Mouse (Mus musculus): Measurements from ENCODE around the gene Dgkd. TPM values are rescaled to one million over a fixed set of nuclear protein-coding genes. Genes with fewer than 3 reads are reported as not detected.

The Dgkd gene
- polyA plus RNA-seq, 1 experiment from 2014 or later: 36.6 TPM

DNA sequence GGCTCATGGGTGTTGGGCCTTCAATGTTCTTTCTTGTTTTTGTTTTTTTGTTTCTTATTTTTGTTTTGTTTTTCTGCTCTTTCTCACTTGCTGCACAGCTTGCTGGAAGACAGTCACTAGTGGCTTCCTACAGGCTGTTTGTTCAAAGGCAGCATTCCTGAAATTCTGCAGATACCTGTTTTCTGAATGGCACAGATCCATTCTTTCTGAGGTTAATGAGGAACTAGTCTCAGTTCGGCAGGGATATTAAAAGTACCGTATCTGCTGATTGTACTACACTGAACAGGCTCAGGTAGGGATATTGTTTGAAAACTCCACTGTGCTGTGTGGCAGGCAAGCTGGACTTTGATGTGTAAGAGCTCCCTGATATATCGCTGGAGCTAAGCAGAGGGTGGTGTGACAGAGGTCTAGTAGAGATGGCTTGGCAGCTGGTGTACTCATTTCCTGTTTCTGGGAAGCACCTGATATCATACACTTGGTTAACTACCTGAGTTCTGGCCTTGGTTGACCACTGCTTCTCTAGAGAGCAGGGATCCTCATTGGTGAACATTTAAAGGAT, 67.0 kb downstream of the Dgkd start:
- Histone ChIP-seq H3K36me3 (peaks cover 85% of the 10 kb centered on the region), H3K4me3 (no peak overlapping the region), H3K4me1 (no peaks in the 10 kb centered on the region), H3K4me2 (replicated peaks) (no peak overlapping the region), H3K9me3 (no peaks in the 10 kb centered on the region), H3K27me3 (no peaks in the 10 kb centered on the region), H3K27ac (no peak overlapping the region), H3K9ac (no peak overlapping the region)
- 88% methylated on average over 3 of the region's 3 CpGs for WGBS
- ATAC-seq (ENCODE audit: low FRiP score, low read depth): no peak

DNA sequence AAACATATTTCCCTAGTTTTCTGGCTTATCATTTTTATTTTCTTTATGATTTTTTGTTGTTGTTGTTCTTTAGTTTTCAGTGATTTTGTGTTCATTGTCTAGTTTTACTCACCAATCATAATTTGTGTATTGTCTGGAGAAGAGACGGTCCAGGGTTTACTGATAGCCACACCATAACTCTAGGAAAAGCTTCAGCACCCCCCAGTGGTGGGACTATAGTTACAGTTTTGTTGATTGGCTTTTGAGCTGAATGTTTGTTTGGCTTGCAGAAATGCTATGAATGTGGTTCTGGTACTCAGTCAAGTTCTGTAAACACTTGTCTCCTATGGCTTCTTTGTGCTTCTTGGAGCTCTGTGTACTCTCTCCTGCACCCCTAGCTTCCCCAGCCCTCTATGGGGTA, 69.6 kb downstream of the Dgkd start:
- no peaks in the 10 kb centered on the region for H3K27me3 ChIP-seq
- 64% methylated on average over 1 of the region's 1 CpGs for WGBS
- no peaks in the 10 kb centered on the region for H3K9me3 ChIP-seq
- no peak overlapping the region for H3K4me3 ChIP-seq
- H3K27ac ChIP-seq: no peak overlapping the region
- H3K9ac ChIP-seq: no peak overlapping the region
- H3K36me3 ChIP-seq: peaks cover 87% of the 10 kb centered on the region
- H3K4me1 ChIP-seq: no peaks in the 10 kb centered on the region
- no peak for ATAC-seq (ENCODE audit: low FRiP score, low read depth)
- no peak overlapping the region for H3K4me2 ChIP-seq (replicated peaks)

DNA sequence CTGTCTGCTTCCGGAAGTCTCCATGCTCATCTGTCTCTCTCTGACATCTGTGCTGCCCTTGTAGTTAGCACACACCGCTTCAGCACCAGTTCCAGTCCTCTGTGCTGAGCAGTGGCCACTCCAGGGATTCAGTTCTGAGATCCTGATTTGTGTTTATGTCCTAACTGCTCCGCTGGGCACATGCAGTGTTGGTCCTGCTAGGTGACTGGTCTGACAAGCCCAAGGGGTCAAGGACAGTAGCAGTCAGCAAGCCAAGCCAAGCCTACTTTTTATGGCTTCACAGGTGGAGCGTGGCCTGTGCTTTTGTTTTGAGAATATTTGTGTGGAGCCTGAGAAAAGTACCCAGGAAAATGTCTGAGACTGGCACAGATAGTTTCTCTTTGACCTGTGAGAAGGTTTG, 71.8 kb downstream of the Dgkd start:
- Histone ChIP-seq H3K4me1 (no peaks in the 10 kb centered on the region), H3K36me3 (peaks cover 85% of the 10 kb centered on the region), H3K27me3 (no peaks in the 10 kb centered on the region), H3K4me2 (replicated peaks) (no peak overlapping the region), H3K9ac (no peak overlapping the region), H3K4me3 (no peak overlapping the region), H3K9me3 (no peaks in the 10 kb centered on the region), H3K27ac (no peak overlapping the region)
- WGBS: 89% methylated on average over 4 of the region's 4 CpGs
- ATAC-seq (ENCODE audit: low FRiP score, low read depth): no peak

DNA sequence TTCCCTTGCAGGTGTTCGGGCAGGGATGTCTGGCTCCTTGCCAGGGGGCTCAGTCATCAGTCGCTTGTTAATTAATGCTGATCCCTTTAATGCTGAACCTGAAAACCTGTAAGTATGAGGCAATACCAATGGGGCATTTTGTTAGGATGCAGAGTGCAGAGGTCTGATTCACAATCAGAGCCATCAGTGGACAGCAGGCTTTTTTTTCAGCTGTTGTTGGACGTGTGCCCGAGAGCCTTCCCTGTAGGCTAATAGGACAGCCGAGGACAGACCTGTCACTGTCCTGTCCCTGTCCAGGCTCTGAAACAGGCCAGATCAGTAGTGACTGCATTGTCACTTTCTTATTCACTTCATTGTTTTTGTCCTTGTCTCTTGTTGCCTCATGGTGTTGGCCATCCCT, 76.6 kb downstream of the Dgkd start:
- no peaks in the 10 kb centered on the region for H3K4me1 ChIP-seq
- 73% methylated on average over 5 of the region's 5 CpGs for WGBS
- ATAC-seq (ENCODE audit: low FRiP score, low read depth): no peak

DNA sequence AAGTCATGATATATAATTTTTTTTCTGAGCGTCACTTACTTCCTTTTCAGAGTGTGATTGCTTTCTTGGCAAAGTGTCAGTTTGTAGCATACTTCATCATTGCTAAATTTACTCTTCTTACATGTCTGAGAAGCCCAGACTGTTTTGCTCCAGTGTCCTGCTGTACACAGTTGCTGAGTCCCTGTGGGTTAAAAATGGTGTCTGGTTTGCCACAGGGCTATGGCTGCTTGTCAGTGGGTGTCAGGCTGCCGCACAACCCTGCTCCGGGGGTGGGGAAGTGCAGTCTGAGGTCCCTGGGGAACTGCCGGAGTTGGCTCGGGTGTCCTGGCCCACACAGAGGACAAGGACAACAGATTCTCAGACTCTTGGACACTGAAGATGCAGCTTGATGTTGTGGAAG, 80.0 kb downstream of the Dgkd start:
- Histone ChIP-seq H3K4me3 (no peak overlapping the region), H3K27me3 (no peaks in the 10 kb centered on the region), H3K9me3 (no peaks in the 10 kb centered on the region), H3K4me1 (no peaks in the 10 kb centered on the region), H3K27ac (no peak overlapping the region), H3K9ac (no peak overlapping the region), H3K4me2 (replicated peaks) (no peak overlapping the region), H3K36me3 (peaks cover 85% of the 10 kb centered on the region)
- no peak for ATAC-seq (ENCODE audit: low FRiP score, low read depth)
- 88% methylated on average over 5 of the region's 5 CpGs for WGBS

More for the DNA sequence above, 76.6 kb downstream of the Dgkd start:
- H3K36me3 ChIP-seq: peaks cover 87% of the 10 kb centered on the region
- H3K27me3 ChIP-seq: no peaks in the 10 kb centered on the region
- no peaks in the 10 kb centered on the region for H3K9me3 ChIP-seq
- no peak overlapping the region for H3K27ac ChIP-seq
- H3K9ac ChIP-seq: no peak overlapping the region
- H3K4me2 ChIP-seq (replicated peaks): no peak overlapping the region
- H3K4me3 ChIP-seq: no peak overlapping the region

DNA sequence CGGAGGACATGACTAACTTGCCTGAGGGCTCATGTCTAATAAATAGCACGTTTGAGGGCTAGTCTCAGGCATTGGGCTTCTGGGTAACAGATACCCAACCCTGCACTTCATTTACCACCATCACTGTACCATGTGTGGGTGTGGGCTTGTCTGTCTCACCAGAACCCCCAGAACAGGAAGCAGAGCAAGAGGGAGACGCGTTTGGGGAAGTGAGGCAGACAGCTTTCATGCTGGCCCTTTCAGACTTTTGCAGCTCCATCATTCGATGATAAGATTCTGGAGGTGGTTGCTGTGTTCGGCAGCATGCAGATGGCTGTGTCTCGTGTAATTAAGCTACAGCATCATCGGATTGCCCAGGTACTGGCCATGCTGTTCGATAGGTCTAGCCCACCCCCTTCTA, 82.0 kb downstream of the Dgkd start:
- H3K4me3 ChIP-seq: no peak overlapping the region
- 87% methylated on average over 9 of the region's 9 CpGs for WGBS
- no peaks in the 10 kb centered on the region for H3K4me1 ChIP-seq
- H3K27me3 ChIP-seq: no peaks in the 10 kb centered on the region
- no peak overlapping the region for H3K9ac ChIP-seq
- ATAC-seq (ENCODE audit: low FRiP score, low read depth): no peak
- H3K4me2 ChIP-seq (replicated peaks): no peak overlapping the region
- no peak overlapping the region for H3K27ac ChIP-seq
- peaks cover 88% of the 10 kb centered on the region for H3K36me3 ChIP-seq
- no peaks in the 10 kb centered on the region for H3K9me3 ChIP-seq

DNA sequence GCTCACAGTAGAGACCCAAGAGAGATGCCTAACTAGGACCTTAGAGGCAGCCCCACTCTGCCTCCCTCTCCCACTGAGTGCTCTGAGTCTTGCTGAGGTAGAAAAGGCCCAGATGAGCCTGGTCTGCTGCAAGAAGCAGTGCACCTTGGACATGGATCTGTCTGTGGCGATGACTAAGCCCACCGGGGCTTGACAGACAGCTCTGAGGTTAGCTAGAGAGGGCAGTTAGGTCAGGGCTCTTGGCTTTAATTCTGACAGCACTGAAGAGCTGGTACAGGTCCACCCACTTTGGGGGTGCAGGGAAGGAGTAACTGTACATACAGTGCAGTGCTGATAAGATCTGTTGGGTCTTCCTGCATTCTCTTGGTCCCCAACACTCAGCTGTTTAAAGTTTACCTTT, 82.5 kb downstream of the Dgkd start:
- Histone ChIP-seq H3K9me3 (no peaks in the 10 kb centered on the region), H3K27ac (no peak overlapping the region), H3K4me2 (replicated peaks) (no peak overlapping the region), H3K36me3 (peaks cover 89% of the 10 kb centered on the region), H3K9ac (no peak overlapping the region), H3K27me3 (no peaks in the 10 kb centered on the region), H3K4me3 (no peak overlapping the region), H3K4me1 (no peaks in the 10 kb centered on the region)
- no peak for ATAC-seq (ENCODE audit: low FRiP score, low read depth)
- 93% methylated on average over 2 of the region's 2 CpGs for WGBS

DNA sequence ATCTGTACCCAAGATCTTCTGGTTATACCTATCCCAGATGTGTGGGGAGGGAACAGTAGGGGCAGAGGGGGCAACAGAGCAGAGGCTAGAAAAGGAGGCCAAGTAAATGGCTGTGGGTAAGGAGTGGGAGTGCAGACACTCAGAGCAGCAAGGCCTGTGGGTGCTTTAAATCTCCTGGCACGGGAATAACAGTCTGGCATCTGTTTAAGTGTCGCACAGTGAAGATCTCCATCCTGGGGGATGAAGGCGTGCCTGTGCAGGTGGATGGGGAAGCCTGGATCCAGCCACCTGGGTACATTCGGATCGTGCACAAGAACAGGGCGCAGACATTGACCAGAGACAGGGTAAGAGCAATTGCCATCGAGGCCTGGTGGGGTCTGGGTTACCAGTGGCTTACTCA, 83.0 kb downstream of the Dgkd start:
- no peak for ATAC-seq (ENCODE audit: low FRiP score, low read depth)
- WGBS: 89% methylated on average over 7 of the region's 7 CpGs

DNA sequence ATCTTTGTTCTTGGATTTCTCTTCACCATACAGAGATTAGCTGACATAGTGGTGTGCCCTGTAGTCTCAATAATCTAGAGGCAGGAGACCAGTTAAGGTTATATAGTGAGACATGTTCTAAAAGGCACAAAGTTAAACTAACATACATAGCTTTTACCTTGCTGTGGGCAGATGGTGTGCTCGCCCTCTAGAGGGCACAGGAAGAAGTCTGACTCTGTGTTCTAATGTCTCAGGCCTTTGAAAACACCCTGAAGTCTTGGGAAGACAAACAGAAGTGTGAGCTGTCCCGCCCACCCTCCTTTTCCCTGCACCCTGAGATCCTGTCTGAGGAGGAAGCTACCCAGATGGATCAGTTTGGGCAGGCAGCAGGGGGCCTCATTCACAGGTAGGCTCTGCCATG, 83.4 kb downstream of the Dgkd start:
- Histone ChIP-seq H3K4me2 (replicated peaks) (no peak overlapping the region), H3K9ac (no peak overlapping the region), H3K27ac (no peak overlapping the region), H3K27me3 (no peaks in the 10 kb centered on the region), H3K9me3 (no peaks in the 10 kb centered on the region), H3K4me1 (no peaks in the 10 kb centered on the region), H3K36me3 (peaks cover 89% of the 10 kb centered on the region), H3K4me3 (no peak overlapping the region)
- no peak for ATAC-seq (ENCODE audit: low FRiP score, low read depth)
- WGBS: 42% methylated on average over 2 of the region's 2 CpGs

More for the DNA sequence above, 83.0 kb downstream of the Dgkd start:
- Histone ChIP-seq H3K4me3 (no peak overlapping the region), H3K4me1 (no peaks in the 10 kb centered on the region), H3K9ac (no peak overlapping the region), H3K4me2 (replicated peaks) (no peak overlapping the region), H3K36me3 (peaks cover 89% of the 10 kb centered on the region), H3K27ac (no peak overlapping the region), H3K9me3 (no peaks in the 10 kb centered on the region), H3K27me3 (no peaks in the 10 kb centered on the region)

DNA sequence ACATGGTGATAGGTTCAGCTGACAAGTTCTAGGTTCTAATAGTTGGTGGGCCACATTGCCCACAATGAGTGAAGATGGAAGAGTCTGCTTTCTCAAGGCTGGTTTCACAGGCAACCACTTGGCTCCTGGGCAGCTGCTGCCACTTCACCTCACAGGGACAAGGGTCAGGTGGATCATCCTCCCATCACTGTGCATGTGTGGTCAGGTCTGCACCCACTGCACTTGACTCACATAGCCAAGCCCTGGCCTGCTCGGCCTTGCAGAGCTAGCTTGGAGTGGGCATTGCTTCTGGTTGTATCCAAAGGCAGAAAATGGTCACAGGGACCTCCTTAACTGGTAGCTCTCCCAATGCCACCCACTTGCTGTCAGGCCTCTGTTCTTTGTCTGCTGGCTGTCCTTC, 88.7 kb downstream of the Dgkd start:
- Histone ChIP-seq H3K27me3 (no peaks in the 10 kb centered on the region), H3K4me3 (no peak overlapping the region), H3K27ac (no peak overlapping the region), H3K9me3 (no peaks in the 10 kb centered on the region), H3K36me3 (peaks cover 100% of the 10 kb centered on the region), H3K4me2 (replicated peaks) (no peak overlapping the region), H3K4me1 (no peaks in the 10 kb centered on the region), H3K9ac (no peak overlapping the region)
- no peak for ATAC-seq (ENCODE audit: low FRiP score, low read depth)
- WGBS: 91% methylated on average over 1 of the region's 1 CpGs

DNA sequence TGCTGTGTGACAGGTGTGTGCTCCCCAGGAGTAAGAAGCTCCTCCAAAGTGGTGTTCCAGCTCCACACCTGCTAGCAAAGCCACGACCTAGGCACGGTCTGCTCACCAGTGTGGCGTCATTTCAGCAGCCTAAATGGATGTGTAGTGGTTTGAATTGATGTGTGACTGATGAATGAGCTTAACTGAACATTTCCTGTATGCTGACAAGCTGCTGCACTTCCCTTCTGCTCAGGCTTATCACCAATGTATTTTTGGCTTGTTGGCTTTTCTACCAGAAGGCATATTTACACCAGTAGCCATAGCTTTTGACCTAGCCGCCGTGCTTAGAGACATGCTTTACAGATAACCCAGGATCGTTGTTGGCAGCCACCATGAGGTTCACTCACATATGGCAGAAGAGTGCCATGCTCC, 94.6 kb downstream of the Dgkd start:
- H3K9me3 ChIP-seq: no peaks in the 10 kb centered on the region
- 90% methylated on average over 6 of the region's 6 CpGs for WGBS
- H3K27me3 ChIP-seq: no peaks in the 10 kb centered on the region
- ATAC-seq (ENCODE audit: low FRiP score, low read depth): no peak
- H3K36me3 ChIP-seq: peaks cover 97% of the 10 kb centered on the region
- no peak overlapping the region for H3K4me3 ChIP-seq
- no peak overlapping the region for H3K4me2 ChIP-seq (replicated peaks)
- H3K4me1 ChIP-seq: no peaks in the 10 kb centered on the region
- H3K9ac ChIP-seq: no peak overlapping the region
- H3K27ac ChIP-seq: no peak overlapping the region

DNA sequence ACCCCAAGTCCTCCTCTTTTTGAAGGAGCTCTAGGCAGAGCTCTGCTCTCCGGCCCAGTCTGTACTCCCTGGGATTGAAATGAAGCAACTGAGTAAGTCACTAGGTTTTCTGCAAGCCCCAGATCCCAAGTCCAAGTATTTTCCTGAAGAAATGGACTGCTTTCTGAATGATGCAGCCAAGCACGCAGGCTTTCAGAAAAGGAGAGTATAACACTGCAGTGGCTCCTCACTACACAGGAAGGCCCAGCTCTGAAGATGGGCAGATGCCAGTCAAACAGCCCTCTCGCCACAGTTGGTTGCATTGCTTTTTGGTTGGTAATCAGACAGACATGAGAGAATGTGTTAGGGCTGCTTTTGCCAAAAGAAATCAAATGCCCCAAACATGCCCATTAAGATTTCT, 98.6 kb downstream of the Dgkd start:
- Histone ChIP-seq H3K9me3 (no peaks in the 10 kb centered on the region), H3K27ac (no peak overlapping the region), H3K4me2 (replicated peaks) (no peak overlapping the region), H3K36me3 (peaks cover 95% of the 10 kb centered on the region), H3K27me3 (no peaks in the 10 kb centered on the region), H3K9ac (no peak overlapping the region), H3K4me3 (no peak overlapping the region), H3K4me1 (no peaks in the 10 kb centered on the region)
- no peak for ATAC-seq (ENCODE audit: low FRiP score, low read depth)
- WGBS: 93% methylated on average over 3 of the region's 3 CpGs

DNA sequence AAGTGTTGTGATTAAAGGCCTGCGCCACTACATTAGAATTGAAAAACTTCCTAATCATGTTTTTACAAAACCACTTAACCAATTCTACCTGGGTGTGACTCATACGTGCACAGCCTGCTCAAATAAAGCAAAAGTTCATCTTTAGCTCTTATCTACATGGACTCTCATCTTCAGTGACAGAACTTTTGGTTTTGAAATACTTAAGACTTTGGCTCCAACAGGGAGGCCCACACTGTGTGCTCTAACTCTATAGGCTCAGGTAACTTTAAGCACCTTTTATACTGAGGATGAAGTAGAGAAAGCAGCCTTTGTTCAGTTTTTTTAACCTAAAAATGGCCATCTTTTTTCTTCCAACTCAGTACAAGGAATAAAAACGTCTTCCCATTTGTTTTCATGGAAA, 100.0 kb downstream of the Dgkd start:
- WGBS: 87% methylated on average over 3 of the region's 3 CpGs
- no peaks in the 10 kb centered on the region for H3K9me3 ChIP-seq
- no peak overlapping the region for H3K4me3 ChIP-seq
- H3K4me1 ChIP-seq: no peaks in the 10 kb centered on the region
- H3K4me2 ChIP-seq (replicated peaks): no peak overlapping the region
- peaks cover 91% of the 10 kb centered on the region for H3K36me3 ChIP-seq
- no peak overlapping the region for H3K9ac ChIP-seq
- no peak for ATAC-seq (ENCODE audit: low FRiP score, low read depth)
- H3K27ac ChIP-seq: no peak overlapping the region
- H3K27me3 ChIP-seq: no peaks in the 10 kb centered on the region

Data from limb, embryonic 13.5 days (tissue).